Mouse (Mus musculus) urinary bladder, postnatal 25 days (tissue): ENCODE results near the gene Tshr.
"Not testable (repeated sequence)": the region's sequence is repeated elsewhere in the genome, so short reads cannot be mapped to it uniquely, and the experiment has no call there.

ENCODE experiments used
- DNase-seq: peaks from one replicate; pipeline ENCODE4 v3.0.0; 2022; ENCODE audit warnings: low spot score

Gene Tshr

GRCm38 (mm10) chr12:91384281-91385017, at the start of gene Tshr, which contains the start of gene Cep128:
Tshr (plus strand) TSS chr12:91384563.
Cep128 (minus strand) TSS chr12:91384409.
- DNase-seq, result peak; percentile 77

DNA sequence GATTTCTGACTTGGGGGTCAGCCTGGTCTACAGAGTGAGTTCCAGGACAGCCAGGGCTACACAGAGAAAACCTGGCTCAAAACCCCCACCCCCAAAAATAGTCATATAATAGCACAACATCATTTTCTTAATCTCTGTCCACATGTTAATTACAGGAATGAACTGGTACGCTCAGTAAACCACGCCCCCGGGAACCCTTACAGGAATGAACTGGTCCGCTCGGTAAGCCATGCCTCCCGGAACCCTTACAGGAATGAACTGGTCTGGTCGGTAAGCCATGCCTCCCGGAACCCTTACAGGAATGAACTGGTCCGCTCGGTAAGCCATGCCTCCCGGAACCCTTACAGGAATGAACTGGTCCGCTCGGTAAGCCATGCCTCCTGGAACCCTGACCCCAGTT, 45.7 kb upstream of the Tshr start:
- DNase-seq, result not testable (repeated sequence)

DNA sequence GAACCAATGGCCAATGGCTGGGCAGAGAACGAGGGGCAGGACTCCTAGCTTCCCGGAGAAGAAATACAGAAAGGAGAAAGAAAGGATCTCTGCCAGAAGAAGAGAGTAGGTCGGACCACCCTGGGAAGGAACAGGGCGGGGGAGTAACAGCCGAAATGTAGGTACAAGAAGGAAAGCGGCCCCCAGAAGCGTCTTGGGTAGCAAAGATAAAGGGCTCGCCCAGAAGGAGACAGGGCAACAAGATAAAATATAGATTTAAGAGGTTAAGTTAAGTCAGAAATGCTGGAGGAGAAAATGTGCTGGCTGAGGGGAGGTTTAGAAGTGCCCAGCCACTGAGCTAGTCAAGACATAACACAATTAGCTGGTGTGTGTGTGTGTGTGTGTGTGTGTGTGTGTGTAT, 30.6 kb upstream of the Tshr start:
- no peak for DNase-seq

DNA sequence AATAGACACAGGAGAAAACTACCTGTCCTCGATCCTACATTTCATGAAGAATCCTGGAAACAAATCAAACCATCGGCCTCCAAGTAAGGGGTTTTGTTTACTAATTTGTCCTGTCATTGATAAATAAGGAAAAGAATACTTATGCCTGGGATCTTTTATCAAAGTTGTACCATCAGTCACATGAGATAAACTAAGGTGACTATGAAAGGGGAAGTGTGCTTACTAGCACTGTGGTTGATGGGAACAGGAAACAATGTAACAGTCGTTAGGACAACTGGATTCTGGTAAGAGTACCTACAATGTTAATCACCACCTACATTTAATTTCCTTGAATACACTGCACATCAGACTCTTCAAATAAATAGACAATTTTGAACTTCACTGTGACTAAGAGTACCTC, 15.2 kb upstream of the Tshr start:
- DNase-seq, result no peak

GRCm38 (mm10) chr12:91383516-91384264, 673 bp upstream of the Tshr start:
- no peak for DNase-seq

- peak; percentile 54 for DNase-seq
Measured at GRCm38 (mm10) chr12:91400232-91401048, 16.1 kb downstream of the Tshr start.

GRCm38 (mm10) chr12:91401049-91401352, 16.6 kb downstream of the Tshr start:
- no peak for DNase-seq

GRCm38 (mm10) chr12:91410306-91410705, 25.9 kb downstream of the Tshr start:
- no peak for DNase-seq

GRCm38 (mm10) chr12:91412461-91413182, 28.3 kb downstream of the Tshr start:
- DNase-seq, result no peak

DNA sequence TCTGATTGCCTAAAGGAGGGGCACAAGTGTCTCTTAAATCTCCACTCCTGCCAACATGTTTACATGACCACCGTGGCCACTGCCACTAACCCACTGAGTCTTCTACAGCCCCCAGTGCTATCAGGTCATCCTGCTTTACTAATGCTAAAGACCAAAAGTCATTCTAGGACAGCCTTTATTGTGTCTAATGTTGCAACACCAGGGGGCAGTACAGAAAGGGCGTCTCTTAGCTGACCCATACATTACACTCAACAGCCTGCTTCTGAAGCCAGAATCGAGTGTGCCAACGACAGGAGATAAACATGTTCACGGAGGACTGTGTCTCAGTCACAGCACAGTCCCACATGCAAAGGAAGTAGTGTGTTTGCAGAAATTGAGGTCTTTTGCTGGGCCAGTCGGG, 30.7 kb downstream of the Tshr start:
- no peak for DNase-seq

GRCm38 (mm10) chr12:91416828-91417227, 32.5 kb downstream of the Tshr start:
- no peak for DNase-seq

DNA sequence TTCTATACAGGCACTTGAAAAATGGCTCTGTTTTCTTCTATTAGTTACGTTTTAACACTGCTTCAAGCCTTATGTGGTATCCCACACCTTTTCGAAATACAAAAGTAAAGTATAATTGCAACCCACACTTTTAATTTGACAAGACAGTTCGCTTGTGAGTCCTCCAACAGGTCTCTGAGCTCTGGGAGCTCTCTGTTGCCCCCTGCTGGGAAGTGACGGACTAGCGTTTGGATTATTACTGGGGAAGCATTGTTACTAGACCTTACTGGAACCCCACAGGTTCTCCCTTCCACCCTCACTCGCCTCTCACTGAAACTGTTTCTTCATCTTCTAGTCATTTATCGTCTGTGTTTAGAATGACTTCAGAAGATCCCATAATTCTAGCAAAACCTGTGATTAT, 34.4 kb downstream of the Tshr start:
- DNase-seq, result peak; percentile 57

DNA sequence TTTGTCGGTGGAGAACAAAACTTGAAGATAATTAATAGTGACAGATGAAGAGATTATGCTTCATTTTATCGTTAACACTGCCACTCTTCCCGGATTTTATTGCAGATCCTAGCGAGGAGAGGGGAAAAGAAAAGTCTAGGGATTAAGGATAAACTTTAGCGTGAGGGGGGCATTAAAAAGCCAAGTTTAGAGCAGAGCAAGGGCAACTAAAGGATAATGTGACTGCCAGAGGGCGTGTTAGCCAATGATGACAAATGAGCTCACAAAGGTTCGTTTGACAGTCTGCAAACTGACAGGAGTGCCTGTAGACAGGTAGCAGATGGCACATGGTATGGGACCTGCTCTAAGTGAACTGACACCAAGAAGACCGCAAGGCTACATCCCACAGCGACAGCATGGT, 36.9 kb downstream of the Tshr start:
- no peak for DNase-seq

GRCm38 (mm10) chr12:91423125-91423820, 38.9 kb downstream of the Tshr start:
- DNase-seq, result peak; percentile 5

DNA sequence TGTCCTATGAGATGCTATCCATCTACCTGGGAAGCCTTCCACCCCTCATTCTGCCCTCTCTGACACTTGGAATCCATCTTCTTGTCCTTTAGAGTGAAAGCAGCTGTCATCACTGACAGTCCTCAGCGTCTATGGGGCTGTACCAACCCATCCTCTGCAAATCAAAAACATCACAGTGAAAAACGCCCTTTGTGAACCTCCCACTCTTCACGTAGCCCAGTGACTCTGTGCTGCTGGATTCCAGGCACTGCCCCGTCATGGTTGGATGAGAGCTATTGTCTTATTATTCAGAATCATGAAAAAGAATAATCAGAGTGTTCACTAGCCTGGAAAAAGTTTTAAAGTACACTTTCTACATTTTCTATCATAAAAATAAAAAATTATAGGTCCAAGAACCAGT, 42.1 kb downstream of the Tshr start:
- DNase-seq, result no peak

GRCm38 (mm10) chr12:91427129-91427528, 42.8 kb downstream of the Tshr start:
- no peak for DNase-seq

GRCm38 (mm10) chr12:91482195-91482733, 97.9 kb downstream of the Tshr start:
- DNase-seq, result no peak

DNA sequence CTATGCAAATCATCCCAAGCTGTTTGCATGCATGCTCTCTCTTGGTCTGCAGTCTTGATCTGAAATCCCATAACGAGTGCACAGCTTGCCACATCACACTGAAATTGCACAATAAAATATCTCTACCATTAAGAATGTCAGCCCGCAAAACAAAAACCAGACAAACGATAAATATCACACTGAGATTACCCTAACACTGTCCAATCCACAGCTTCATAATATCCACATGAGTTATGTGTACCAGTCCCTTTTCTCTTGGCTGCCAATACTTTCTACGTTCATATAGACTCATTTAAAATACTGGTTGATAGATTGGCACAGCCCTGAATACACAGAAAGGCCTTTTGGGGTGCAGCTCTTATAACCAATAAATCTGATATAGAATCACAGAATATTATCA, 102.0 kb downstream of the Tshr start:
- DNase-seq, result no peak

- DNase-seq, result no peak
Measured at GRCm38 (mm10) chr12:91488406-91488805, 104.0 kb downstream of the Tshr start.

DNA sequence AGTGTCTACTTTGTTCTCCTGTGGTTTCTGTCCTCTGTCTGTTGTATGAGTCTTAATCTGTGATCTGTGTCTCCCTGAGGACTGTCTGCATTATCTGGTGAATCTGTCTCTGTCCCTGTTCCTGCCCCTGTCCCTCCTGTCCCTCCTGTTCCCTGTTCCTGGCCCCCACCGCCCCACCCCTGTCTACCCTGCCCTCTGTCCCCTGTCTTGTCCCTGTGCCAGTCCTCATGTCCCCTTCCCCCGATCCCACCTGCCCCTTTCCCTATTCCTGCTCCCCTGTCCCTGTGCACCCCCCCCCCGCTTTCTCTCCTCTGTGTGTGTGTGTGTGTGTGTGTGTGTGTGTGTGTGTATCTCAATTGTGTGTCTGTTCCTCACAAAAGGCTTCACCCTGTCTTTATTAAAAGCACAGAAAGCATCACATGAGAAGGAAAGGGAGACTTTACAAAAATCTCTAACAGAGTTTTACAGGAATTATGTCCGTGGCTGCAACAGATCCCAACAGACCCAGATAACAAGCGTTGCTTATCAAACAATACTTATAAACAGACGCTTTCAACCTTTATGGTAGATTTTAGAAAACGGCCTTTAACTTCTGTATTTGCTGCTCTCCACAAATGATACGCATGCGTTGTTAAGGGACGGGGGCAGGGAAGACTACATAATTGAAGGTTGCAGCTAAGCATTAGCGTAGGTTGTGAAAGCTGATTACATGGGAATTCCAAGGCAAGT, 111.3 kb downstream of the Tshr start:
- DNase-seq, result no peak

DNA sequence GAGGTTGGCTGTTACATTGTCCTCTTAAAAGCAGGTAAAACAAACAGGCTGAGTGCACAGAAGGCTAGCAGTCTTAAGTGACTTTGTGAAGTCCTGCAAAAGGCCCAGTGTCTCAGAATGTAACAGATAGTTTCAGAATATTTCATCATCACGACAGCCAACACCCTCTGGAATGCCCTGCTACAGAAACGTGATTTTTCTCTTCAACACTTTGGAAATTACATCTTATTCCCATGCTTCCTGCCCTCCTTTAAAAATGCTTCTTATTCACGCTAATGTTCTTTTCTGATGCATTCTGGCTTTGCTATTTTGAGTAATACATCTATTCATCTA, 111.8 kb downstream of the Tshr start:
- DNase-seq, result no peak
